Mouse (Mus musculus) cerebellum, postnatal 14 days (tissue): ENCODE measurements around the gene Gm10234.

Experiments
- DNase-seq, 2 experiments: peaks; one replicate each; pipeline ENCODE4 v3.0.0; 2021; ENCODE audit warnings: mixed read lengths in 2 of 2

Gm10234 gene

GRCm38 (mm10) chr6:95321812-95322211 lies at the start of gene Gm10234:
Gene Gm10234 (plus strand): TSS chr6:95322112.
- DNase-seq = no peak

- DNase-seq = peak in 1 of 2 experiments; percentile 10
Observed at GRCm38 (mm10) chr6:95277633-95278032, 44.3 kb upstream of the Gm10234 start.

- DNase-seq = no peak
Observed at GRCm38 (mm10) chr6:95296025-95296424, 25.9 kb upstream of the Gm10234 start.

GRCm38 (mm10) chr6:95298387-95298786 lies 23.5 kb upstream of the Gm10234 start:
- no peak for DNase-seq

GRCm38 (mm10) chr6:95300658-95301057 lies 21.3 kb upstream of the Gm10234 start:
- peak in 1 of 2 experiments; percentile 2 for DNase-seq

GRCm38 (mm10) chr6:95331191-95331590 lies 9.3 kb downstream of the Gm10234 start:
- peak; percentile 9 to 13 for DNase-seq

GRCm38 (mm10) chr6:95334781-95335180 lies 12.9 kb downstream of the Gm10234 start:
- no peak for DNase-seq

- DNase-seq = no peak
Observed at GRCm38 (mm10) chr6:95349378-95349777, 27.5 kb downstream of the Gm10234 start.

GRCm38 (mm10) chr6:95353043-95353442 lies 31.1 kb downstream of the Gm10234 start:
- no peak for DNase-seq

GRCm38 (mm10) chr6:95353886-95354285 lies 32.0 kb downstream of the Gm10234 start:
- no peak for DNase-seq

GRCm38 (mm10) chr6:95360084-95360483 lies 38.2 kb downstream of the Gm10234 start:
- no peak for DNase-seq

GRCm38 (mm10) chr6:95362707-95363106 lies 40.8 kb downstream of the Gm10234 start:
- no peak for DNase-seq

GRCm38 (mm10) chr6:95371811-95372210 lies 49.9 kb downstream of the Gm10234 start:
- DNase-seq = no peak
